Mouse (Mus musculus): ENCODE measurements around the gene Tmem184a. TPM values are rescaled to one million over a fixed set of nuclear protein-coding genes. Genes with fewer than 3 reads are reported as not detected.

Tmem184a gene
- not detected for total RNA-seq (2023)

DNA sequence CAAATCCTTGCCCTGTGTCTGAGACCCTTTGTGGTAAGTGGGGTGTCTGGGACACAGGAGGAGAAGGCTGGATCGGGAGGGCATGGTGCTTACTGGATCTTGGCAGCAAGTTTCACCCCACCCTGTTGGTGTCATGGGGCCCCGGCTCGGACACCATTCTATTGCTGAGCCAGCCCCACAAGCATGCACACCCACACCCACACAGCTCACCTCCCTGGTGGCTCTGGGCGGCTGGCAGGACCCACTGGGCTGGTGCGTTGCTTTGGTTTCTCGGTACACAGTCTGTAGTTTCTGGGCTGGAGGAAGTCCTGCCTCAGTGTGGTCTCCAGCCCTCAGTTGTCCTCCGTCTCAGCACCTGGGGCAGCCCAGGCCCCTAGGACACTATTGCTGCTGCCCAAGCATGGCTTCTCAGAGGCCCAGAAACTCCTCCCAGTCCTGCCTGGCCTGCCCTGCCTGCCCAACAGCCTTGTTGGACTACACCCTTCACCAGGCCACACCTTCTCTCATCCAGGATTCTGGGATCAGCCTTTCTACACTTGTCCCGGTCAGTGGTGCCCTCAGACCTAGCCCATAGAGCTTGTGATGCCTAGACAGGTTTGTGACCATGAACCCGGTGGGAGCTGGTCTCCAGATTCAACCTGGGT lies at the start of gene Tmem184a:
Tmem184a (minus strand) TSS at position 380 of the 644 bp plus-strand sequence.

GRCm38 (mm10) chr5:139826357-139827055 lies 6.8 kb upstream of the Tmem184a start, which contains the start of the genes Gm26938 and Psmg3:
TSS of gene Gm26938 (minus strand) at chr5:139826407.
TSS of gene Psmg3 (minus strand) at chr5:139826885.

DNA sequence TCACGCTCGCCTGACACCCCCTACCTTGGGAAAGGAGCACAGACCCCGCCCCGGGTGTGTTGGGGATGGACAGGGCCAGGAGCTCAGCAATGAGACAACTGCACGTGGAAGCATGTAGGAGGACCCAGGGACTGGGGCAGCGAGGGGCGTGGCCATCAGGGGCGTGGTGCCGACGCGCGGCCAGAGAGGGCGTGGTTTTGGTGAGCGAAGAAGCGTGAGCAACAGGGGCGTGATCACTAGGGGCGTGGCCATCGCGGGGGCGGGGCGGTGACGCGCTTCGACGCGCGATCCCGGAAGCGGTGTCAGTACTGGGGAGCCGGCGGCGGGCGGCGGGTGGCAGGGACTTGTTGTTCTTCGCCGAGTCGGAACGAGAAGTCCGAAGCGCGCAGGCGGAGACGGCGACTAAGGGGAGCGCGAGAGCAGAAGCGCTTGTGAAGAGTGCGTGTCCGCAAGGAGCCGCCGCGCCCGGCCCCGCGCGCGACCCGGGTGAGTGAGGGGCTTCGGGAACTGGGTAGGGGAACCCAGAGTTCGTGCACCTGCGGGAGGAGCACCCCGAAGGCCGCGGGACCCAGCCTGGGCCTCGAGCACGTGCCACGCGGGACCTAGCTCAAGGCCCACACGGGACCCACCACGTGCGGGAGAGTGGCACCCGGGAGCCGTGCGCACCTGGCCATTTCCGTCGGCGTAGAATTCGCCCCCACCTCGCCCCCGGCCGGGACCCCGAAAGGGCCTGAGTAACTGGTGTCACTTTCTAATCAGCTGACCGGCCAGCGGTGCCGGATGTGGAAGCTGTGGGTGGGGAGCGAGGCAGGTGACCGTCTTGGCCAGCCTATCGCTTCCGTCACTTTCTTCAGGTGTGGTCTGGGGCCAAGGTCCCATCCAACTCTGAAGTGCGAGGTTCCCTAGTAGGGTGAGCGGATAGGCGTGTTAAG lies 28.2 kb downstream of the Tmem184a start, which contains the start of gene Mafk:
Mafk (plus strand) TSS at position 287 of the 932 bp plus-strand sequence.

GRCm38 (mm10) chr5:139775216-139775926 lies 44.3 kb downstream of the Tmem184a start, which contains the start of gene Ints1:
TSS of gene Ints1 (minus strand) at chr5:139775674.

Other genes with a start within 250 kb of the Tmem184a start
- 0.24 TPM for gene Micall2, start 83.6 kb downstream of the Tmem184a start, total RNA-seq (2023)
- gene Ints1, start 44.2 kb downstream of the Tmem184a start, total RNA-seq (2023), result 106 TPM
- gene Mafk, start 28.4 kb downstream of the Tmem184a start, total RNA-seq (2023), result 173 TPM
- gene Gm26938, start 6.5 kb upstream of the Tmem184a start, total RNA-seq (2023), result not detected
- gene Psmg3, start 7.0 kb upstream of the Tmem184a start, total RNA-seq (2023), result 10.2 TPM
- not detected for gene Elfn1, start 88.0 kb upstream of the Tmem184a start, total RNA-seq (2023)

Measured in CD4-positive naive resting alpha-beta T cell, adult 57 days (primary cell).